In genomic region chr10:59964504-59965361, GRCm38 (mm10) we compare ENCODE assay signal across 9 mouse cellular contexts. TPM values are rescaled to one million over a fixed set of nuclear protein-coding genes. Genes with fewer than 3 reads are reported as not detected.
DNase-seq lines count a peak whose midpoint lies in the region; ATAC-seq and TF ChIP-seq lines count a peak whose summit lies in the region.
"Had no signal": no experiment of that assay in that cellular context is flagged by ENCODE, and none has a peak within 500 bp of the region (broad histone marks: within the 10 kb centered on the region; RNA-seq: fewer than 3 reads in every experiment).

No protein-coding gene starts in this region.

- peak overlapping the region; percentile 54 for H3K4me2 ChIP-seq in kidney, embryonic 15.5 days

- H3K27me3 ChIP-seq in kidney, embryonic 15.5 days: no peaks in the 10 kb centered on the region
- H3K27me3 ChIP-seq in hindbrain, embryonic 10.5 days (ENCODE audit: insufficient read depth, poor library complexity, severe bottlenecking): no peaks in the 10 kb centered on the region

- TF ChIP-seq CTCF in brain, embryonic 14.5 days (IDR thresholded peaks at IDR 0.05; ENCODE audit: borderline replicate concordance, extremely low read depth, insufficient read depth, insufficient read length): no peak

- peak; percentile 82 for ATAC-seq in kidney, embryonic 15.5 days (replicated peaks; ENCODE audit: low FRiP score)
- ATAC-seq in megakaryocyte progenitor cell, adult 5-6 weeks (replicated peaks; ENCODE audit: poor library complexity): 0 out of 2 replicates have a peak, but pooled peaks have one; percentile 7
- ATAC-seq in megakaryocyte-erythroid progenitor cell, adult 5-6 weeks (replicated peaks; ENCODE audit: low FRiP score, low TSS enrichment, poor library complexity, severe bottlenecking): no peak

- no peaks in the 10 kb centered on the region for H3K36me3 ChIP-seq in kidney, embryonic 15.5 days
- H3K36me3 ChIP-seq in hindbrain, embryonic 10.5 days: no peaks in the 10 kb centered on the region

- WGBS in kidney, embryonic 15.5 days: 7% methylated on average over 19 of the region's 23 CpGs
- 5% methylated on average over 23 of the region's 23 CpGs for WGBS in hindbrain, embryonic 10.5 days

- no peak for DNase-seq in kidney, adult 18-20 months
- peak; percentile 81 for DNase-seq in brain, embryonic 14.5 days (ENCODE audit: low read depth)
- DNase-seq in hindbrain, embryonic 10.5 days (ENCODE audit: low spot score): peak; percentile 80
- peak; percentile 70 for DNase-seq in thymus, postnatal 25 days
- DNase-seq in c-Kit-positive CD71-positive TER-119-positive erythroid progenitor cells, embryonic 14.5 days (ENCODE audit: low spot score): no peak

- H3K4me3 ChIP-seq in kidney, embryonic 15.5 days (replicated peaks): peak overlapping the region; percentile 23
- peak overlapping the region; percentile 43 for H3K4me3 ChIP-seq in hindbrain, embryonic 10.5 days

- peaks cover 31% of the 10 kb centered on the region for H3K4me1 ChIP-seq in kidney, embryonic 15.5 days
- H3K4me1 ChIP-seq in hindbrain, embryonic 10.5 days (replicated peaks): peaks cover 39% of the 10 kb centered on the region

- no peak for TF ChIP-seq POLR2A in brain, embryonic 14.5 days (IDR thresholded peaks at IDR 0.05; ENCODE audit: borderline replicate concordance, extremely low read depth, insufficient read depth, insufficient read length, poor library complexity, severe bottlenecking)

- H3K27ac ChIP-seq in kidney, embryonic 15.5 days: peak overlapping the region; percentile 75
- peak overlapping the region; percentile 93 for H3K27ac ChIP-seq in hindbrain, embryonic 10.5 days
- H3K27ac ChIP-seq: liver, embryonic 14.5 days had no signal

- no peak overlapping the region for H3K9ac ChIP-seq in kidney, embryonic 15.5 days
- H3K9ac ChIP-seq: liver, embryonic 14.5 days had no signal

- H3K9me3 ChIP-seq in kidney, embryonic 15.5 days (replicated peaks): no peaks in the 10 kb centered on the region
- no peaks in the 10 kb centered on the region for H3K9me3 ChIP-seq in hindbrain, embryonic 10.5 days

RNA-seq across cellular contexts. Expression of gene Ddit4, which starts 13.1 kb away (rescaled TPM):
- 31.0 and 36.3 TPM in 2 replicates for polyA plus RNA-seq in kidney, embryonic 15.5 days (2015; fragmentation: Nextera tagmentation; extraction: Ambion mirVana)
- polyA plus RNA-seq in brain, embryonic 14.5 days (2012; rRNA removed): 82.4 and 114 TPM in 2 replicates
- polyA plus RNA-seq in hindbrain, embryonic 10.5 days (2016; fragmentation: Nextera tagmentation; extraction: Ambion mirVana): 37.5 and 37.6 TPM in 2 replicates
- total RNA-seq in megakaryocyte progenitor cell, adult 5-6 weeks (2015): 0.37 and 2.4 TPM in 2 replicates
- total RNA-seq in megakaryocyte progenitor cell, adult 5-6 weeks (2017): 0.41 and 0.42 TPM in 2 replicates
- 2.0 and 3.0 TPM in 2 replicates for total RNA-seq in megakaryocyte-erythroid progenitor cell, adult 5-6 weeks (2014; fragmentation: Nextera tagmentation)
- total RNA-seq in megakaryocyte-erythroid progenitor cell, adult 5-6 weeks (2017): 2.0 and 4.4 TPM in 2 replicates

RNA-seq across cellular contexts. Expression of gene Ascc1, which starts 37.9 kb away (rescaled TPM):
- polyA plus RNA-seq in kidney, embryonic 15.5 days (2015; fragmentation: Nextera tagmentation; extraction: Ambion mirVana): 48.7 and 50.6 TPM in 2 replicates
- 32.8 and 36.3 TPM in 2 replicates for polyA plus RNA-seq in brain, embryonic 14.5 days (2012; rRNA removed)
- polyA plus RNA-seq in hindbrain, embryonic 10.5 days (2016; fragmentation: Nextera tagmentation; extraction: Ambion mirVana): 35.8 and 37.0 TPM in 2 replicates
- 38.3 and 38.9 TPM in 2 replicates for total RNA-seq in megakaryocyte progenitor cell, adult 5-6 weeks (2015)
- 27.8 and 33.2 TPM in 2 replicates for total RNA-seq in megakaryocyte progenitor cell, adult 5-6 weeks (2017)
- total RNA-seq in megakaryocyte-erythroid progenitor cell, adult 5-6 weeks (2014; fragmentation: Nextera tagmentation): 30.8 and 36.1 TPM in 2 replicates
- 34.3 and 34.7 TPM in 2 replicates for total RNA-seq in megakaryocyte-erythroid progenitor cell, adult 5-6 weeks (2017)

RNA-seq across cellular contexts. Expression of gene Anapc16, which starts 38.2 kb away (rescaled TPM):
- polyA plus RNA-seq in kidney, embryonic 15.5 days (2015; fragmentation: Nextera tagmentation; extraction: Ambion mirVana): 102 and 107 TPM in 2 replicates
- polyA plus RNA-seq in brain, embryonic 14.5 days (2012; rRNA removed): 85.9 and 112 TPM in 2 replicates
- polyA plus RNA-seq in hindbrain, embryonic 10.5 days (2016; fragmentation: Nextera tagmentation; extraction: Ambion mirVana): 111 and 114 TPM in 2 replicates
- total RNA-seq in megakaryocyte progenitor cell, adult 5-6 weeks (2015): 54.5 and 55.9 TPM in 2 replicates
- total RNA-seq in megakaryocyte progenitor cell, adult 5-6 weeks (2017): 32.6 and 35.1 TPM in 2 replicates
- total RNA-seq in megakaryocyte-erythroid progenitor cell, adult 5-6 weeks (2014; fragmentation: Nextera tagmentation): 59.5 and 72.3 TPM in 2 replicates
- total RNA-seq in megakaryocyte-erythroid progenitor cell, adult 5-6 weeks (2017): 42.1 and 43.2 TPM in 2 replicates

Comparison
In these comparisons a context has a peak if more than half of its experiments do, and no peak if none do; other contexts are left out.
1. DNase-seq: peak in brain, embryonic 14.5 days (single experiment), hindbrain, embryonic 10.5 days (single experiment) and thymus, postnatal 25 days (single experiment); none in kidney, adult 18-20 months (single experiment) and c-Kit-positive CD71-positive TER-119-positive erythroid progenitor cells, embryonic 14.5 days (single experiment).